Mouse (Mus musculus) hematopoietic multipotent progenitor cell, adult 10-12 weeks (in vitro differentiated cells): ENCODE data around the gene Snx27. TPM values are rescaled to one million over a fixed set of nuclear protein-coding genes. Genes with fewer than 3 reads are reported as not detected.

ENCODE experiments used
- polyA plus RNA-seq: library from polyadenylated mRNA; stranded (reverse); fragments of >175 nt; gene quantifications from 2 replicates; pipeline ENCODE4 v1.2.3, GENCODE M21; 2012; ENCODE audit warnings: low replicate concordance

Gene Snx27
- polyA plus RNA-seq, result 8.7 and 10.8 TPM in 2 replicates

GRCm38 (mm10) chr3:94582456-94582891, at the start of gene Snx27:
Gene Snx27, minus strand, starts transcription at chr3:94582716.

GRCm38 (mm10) chr3:94480291-94480884, 102.1 kb downstream of the Snx27 start, which contains the start of gene Riiad1:
Gene Riiad1, minus strand, starts transcription at chr3:94480341.

GRCm38 (mm10) chr3:94477981-94478422, 104.5 kb downstream of the Snx27 start, which contains the start of gene Celf3:
Gene Celf3, plus strand, starts transcription at chr3:94478295.

Other genes starting within 250 kb of the Snx27 start
- gene Them5, start 240.6 kb downstream of the Snx27 start, polyA plus RNA-seq, result not detected in 2 replicates
- not detected in 2 replicates for gene C2cd4d, start 220.3 kb downstream of the Snx27 start, polyA plus RNA-seq
- gene Rorc, start 209.9 kb downstream of the Snx27 start, polyA plus RNA-seq, result 0.68 and 0.74 TPM in 2 replicates
- 0.57 and 0.94 TPM in 2 replicates for gene Lingo4, start 184.2 kb downstream of the Snx27 start, polyA plus RNA-seq
- 2.0 and 2.3 TPM in 2 replicates for gene Tdrkh, start 169.4 kb downstream of the Snx27 start, polyA plus RNA-seq
- 35.9 and 56.2 TPM in 2 replicates for gene Mrpl9, start 139.4 kb downstream of the Snx27 start, polyA plus RNA-seq
- gene Oaz3, start 138.8 kb downstream of the Snx27 start, polyA plus RNA-seq, result not detected in 2 replicates
- gene Celf3, start 104.4 kb downstream of the Snx27 start, polyA plus RNA-seq, result 0.14 and 0.24 TPM in 2 replicates
- not detected in 2 replicates for gene Riiad1, start 102.4 kb downstream of the Snx27 start, polyA plus RNA-seq
- not detected in 2 replicates for gene Gm10972, start 60.4 kb upstream of the Snx27 start, polyA plus RNA-seq
- 0.30 and 1.9 TPM in 2 replicates for gene Tuft1, start 76.2 kb upstream of the Snx27 start, polyA plus RNA-seq
- gene Selenbp2, start 110.8 kb upstream of the Snx27 start, polyA plus RNA-seq, result not detected in 2 replicates
- gene Cgn, start 203.8 kb upstream of the Snx27 start, polyA plus RNA-seq, result 0.06 and 0.09 TPM in 2 replicates